Mouse (Mus musculus) heart, embryonic 16.5 days (tissue): ENCODE data around the gene Ankrd65. TPM values are rescaled to one million over a fixed set of nuclear protein-coding genes. Genes with fewer than 3 reads are reported as not detected.

Source experiments
- ATAC-seq: fragments of 200-750 bp; cut with Nextera tagmentation; replicated peaks from 2 replicates; pipeline ENCODE4 v1.8.0; 2017; ENCODE audit warnings: moderate number of reproducible peaks; ENCODE audit not compliant: insufficient read depth, low FRiP score; ENCODE audit errors: extremely low read depth
- H3K27ac ChIP-seq: fragments of 300-500 bp; sonication (generic); 2 replicates; pipeline ENCODE4 v1.5.1; 2014; ENCODE audit warnings: mild to moderate bottlenecking, low read length, control low read depth, moderate library complexity
- H3K27me3 ChIP-seq: fragments of 300-500 bp; sonication (generic); 2 replicates; pipeline ENCODE4 v1.6.1; 2014; ENCODE audit warnings: low read length, mixed read lengths; ENCODE audit not compliant: control insufficient read depth, insufficient read depth
- H3K36me3 ChIP-seq: fragments of 300-500 bp; sonication (generic); 2 replicates; pipeline ENCODE4 v1.6.1; 2014; ENCODE audit not compliant: control insufficient read depth, insufficient read depth
- H3K4me1 ChIP-seq: fragments of 300-500 bp; sonication (generic); 2 replicates; pipeline ENCODE4 v1.6.1; 2014; ENCODE audit warnings: low read length, mixed read lengths; ENCODE audit not compliant: control insufficient read depth, insufficient read depth
- H3K4me2 ChIP-seq: fragments of 300-500 bp; sonication (generic); 2 replicates; pipeline ENCODE4 v1.6.1; 2014; ENCODE audit warnings: low read depth, mild to moderate bottlenecking, control low read depth, low read length
- H3K4me3 ChIP-seq: fragments of 300-500 bp; sonication (generic); 2 replicates; pipeline ENCODE4 v1.5.1; 2014; ENCODE audit warnings: mild to moderate bottlenecking, control low read depth, low read length
- H3K9ac ChIP-seq: fragments of 300-500 bp; sonication (generic); 2 replicates; pipeline ENCODE4 v1.6.1; 2014; ENCODE audit warnings: low read length, control low read depth
- H3K9me3 ChIP-seq: fragments of 300-500 bp; sonication (generic); replicated peaks from 2 replicates; pipeline ENCODE4 v1.6.1; 2016; ENCODE audit warnings: low read length; ENCODE audit not compliant: control insufficient read depth
- WGBS: fragments of 180-500 bp; shearing (Covaris S2); extraction: QIAGEN DNeasy Blood & Tissue Kit; methylation state at CpG from one replicate; pipeline ENCODE4 v1.1.7; 2014; 5-methylcytosine and 5-hydroxymethylcytosine counted together
- polyA plus RNA-seq: library from polyadenylated mRNA; unstranded; fragments of >200 nt; fragmentation: Nextera tagmentation; extraction: Ambion mirVana; gene quantifications from 2 replicates; pipeline ENCODE4 v1.2.1, GENCODE M21; 2015

Ankrd65 gene
- polyA plus RNA-seq, 1 experiment from 2014 or later = not detected

GRCm38 (mm10) chr4:155759862-155760612 is 30.2 kb upstream of the Ankrd65 start:
- peak; percentile 5; the same call in 1 of the 2 replicates for ATAC-seq
- Histone ChIP-seq H3K36me3 (peaks cover 16% of the 10 kb centered on the region), H3K9me3 (no peaks in the 10 kb centered on the region), H3K4me3 (peak overlapping the region; percentile 84), H3K4me2 (peak overlapping the region; percentile 99), H3K4me1 (peaks cover 34% of the 10 kb centered on the region), H3K9ac (peak overlapping the region; percentile 78), H3K27me3 (no peaks in the 10 kb centered on the region), H3K27ac (peak overlapping the region; percentile 88)
- 2% methylated on average over 10 of the region's 10 CpGs for WGBS

- peak within 1 kb of the TSS; percentile 88 for H3K9ac ChIP-seq
- peak; percentile 93 for ATAC-seq
- peaks cover 34% of the 10 kb centered on the region for H3K4me1 ChIP-seq
- no peaks in the 10 kb centered on the region for H3K27me3 ChIP-seq
- H3K9me3 ChIP-seq = no peaks in the 10 kb centered on the region
- peaks cover 9% of the 10 kb centered on the region for H3K36me3 ChIP-seq
- peak within 1 kb of the TSS; percentile 84 for H3K4me3 ChIP-seq
- under 1% methylated on average over 68 of the region's 68 CpGs for WGBS
- peak within 1 kb of the TSS; percentile 99 for H3K4me2 ChIP-seq
- H3K27ac ChIP-seq = peak within 1 kb of the TSS; percentile 88
Observed at GRCm38 (mm10) chr4:155760613-155761355, 29.5 kb upstream of the Ankrd65 start, which contains the start of gene Atad3a. Gene Atad3a, minus strand, starts transcription at chr4:155761093.

- no peaks in the 10 kb centered on the region for H3K9me3 ChIP-seq
- H3K4me2 ChIP-seq = peak overlapping the region; percentile 99
- 2% methylated on average over 28 of the region's 28 CpGs for WGBS
- peak overlapping the region; percentile 88 for H3K9ac ChIP-seq
- H3K4me1 ChIP-seq = peaks cover 31% of the 10 kb centered on the region
- peaks cover 2% of the 10 kb centered on the region for H3K36me3 ChIP-seq
- peak overlapping the region; percentile 84 for H3K4me3 ChIP-seq
- H3K27me3 ChIP-seq = no peaks in the 10 kb centered on the region
- ATAC-seq = no peak
- peak overlapping the region; percentile 54 for H3K27ac ChIP-seq
Observed at GRCm38 (mm10) chr4:155761356-155762099, 28.7 kb upstream of the Ankrd65 start.

- 81% methylated on average over 3 of the region's 3 CpGs for WGBS
- H3K4me3 ChIP-seq = no peak overlapping the region
- no peaks in the 10 kb centered on the region for H3K9me3 ChIP-seq
- no peaks in the 10 kb centered on the region for H3K27me3 ChIP-seq
- no peak overlapping the region for H3K27ac ChIP-seq
- ATAC-seq = no peak
- peaks cover 23% of the 10 kb centered on the region for H3K4me1 ChIP-seq
- H3K4me2 ChIP-seq = no peak overlapping the region; the same call in 1 of the 2 replicates
- no peak overlapping the region for H3K9ac ChIP-seq
- no peaks in the 10 kb centered on the region for H3K36me3 ChIP-seq
Observed at GRCm38 (mm10) chr4:155762357-155762756, 27.9 kb upstream of the Ankrd65 start.

- Histone ChIP-seq H3K4me2 (peak overlapping the region; percentile 92), H3K27me3 (peaks cover 20% of the 10 kb centered on the region), H3K9ac (peak overlapping the region; percentile 85), H3K9me3 (no peaks in the 10 kb centered on the region), H3K4me1 (peaks cover 12% of the 10 kb centered on the region), H3K36me3 (no peaks in the 10 kb centered on the region), H3K27ac (no peak overlapping the region), H3K4me3 (peak overlapping the region; percentile 65)
- WGBS = 56% methylated on average over 5 of the region's 5 CpGs
- no peak for ATAC-seq
Observed at GRCm38 (mm10) chr4:155769496-155769879, 20.8 kb upstream of the Ankrd65 start.

DNA sequence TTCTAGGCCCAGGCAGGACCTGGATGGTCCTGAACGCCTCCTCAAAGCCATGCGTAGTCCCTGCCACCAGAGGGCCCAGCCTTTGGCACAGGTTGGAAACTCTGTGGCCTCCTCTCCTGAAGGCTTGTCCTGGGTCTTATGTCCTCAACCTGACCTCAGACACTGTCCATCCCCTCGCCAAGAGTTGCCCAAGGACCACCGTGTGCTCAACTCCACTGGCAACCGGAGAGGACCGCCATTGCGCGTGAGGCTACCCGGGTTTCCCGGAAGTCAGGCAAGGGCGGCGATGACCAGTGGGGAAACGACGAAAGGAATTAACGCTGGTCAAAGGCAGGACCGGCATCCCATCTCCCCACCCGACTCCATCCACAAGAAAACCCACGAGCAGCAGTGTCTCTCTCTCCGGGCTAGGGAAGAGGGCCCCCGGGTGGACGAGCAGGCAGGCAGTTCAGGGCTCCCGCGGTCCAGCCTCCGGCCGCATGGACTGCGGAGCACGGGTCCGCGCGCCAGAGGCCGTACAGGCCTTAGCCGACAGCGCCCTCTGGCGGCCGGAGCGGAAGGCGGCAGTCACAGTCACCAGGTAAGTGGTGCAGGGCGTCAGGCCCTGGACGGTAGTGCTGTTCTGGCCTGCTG is 20.2 kb upstream of the Ankrd65 start:
- Histone ChIP-seq H3K4me1 (peaks cover 16% of the 10 kb centered on the region), H3K4me2 (peak overlapping the region; percentile 92), H3K36me3 (no peaks in the 10 kb centered on the region), H3K27me3 (peaks cover 22% of the 10 kb centered on the region), H3K9me3 (no peaks in the 10 kb centered on the region), H3K9ac (peak overlapping the region; percentile 85), H3K27ac (peak overlapping the region; percentile 81), H3K4me3 (peak overlapping the region; percentile 65)
- ATAC-seq = peak; percentile 86
- 0% methylated on average over 39 of the region's 39 CpGs for WGBS

DNA sequence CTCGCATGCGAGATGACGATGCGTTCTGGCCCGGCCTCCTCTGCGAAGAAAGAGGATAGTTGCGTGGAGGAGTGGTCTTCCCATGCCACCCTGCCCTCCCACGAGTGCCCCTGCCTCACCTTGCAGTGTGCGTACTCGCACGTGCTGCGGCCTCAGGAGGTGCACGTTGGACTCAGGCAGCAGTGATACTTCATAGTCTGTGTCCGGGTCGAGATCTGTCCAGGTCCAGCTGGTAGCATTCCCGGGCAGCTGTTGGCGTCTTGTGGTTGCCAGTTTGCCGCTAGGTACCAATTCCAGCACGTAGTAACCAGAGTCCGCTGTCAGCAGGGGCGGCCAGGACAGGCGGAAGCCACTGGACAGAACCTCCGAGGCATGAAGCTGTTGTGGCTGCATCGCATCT is 19.6 kb upstream of the Ankrd65 start:
- WGBS = 41% methylated on average over 24 of the region's 24 CpGs
- Histone ChIP-seq H3K4me2 (peak overlapping the region; percentile 92), H3K36me3 (no peaks in the 10 kb centered on the region), H3K4me3 (peak overlapping the region; percentile 65), H3K9ac (peak overlapping the region; percentile 85), H3K9me3 (no peaks in the 10 kb centered on the region), H3K4me1 (peaks cover 22% of the 10 kb centered on the region), H3K27me3 (peaks cover 22% of the 10 kb centered on the region), H3K27ac (no peak overlapping the region)
- ATAC-seq = no peak

DNA sequence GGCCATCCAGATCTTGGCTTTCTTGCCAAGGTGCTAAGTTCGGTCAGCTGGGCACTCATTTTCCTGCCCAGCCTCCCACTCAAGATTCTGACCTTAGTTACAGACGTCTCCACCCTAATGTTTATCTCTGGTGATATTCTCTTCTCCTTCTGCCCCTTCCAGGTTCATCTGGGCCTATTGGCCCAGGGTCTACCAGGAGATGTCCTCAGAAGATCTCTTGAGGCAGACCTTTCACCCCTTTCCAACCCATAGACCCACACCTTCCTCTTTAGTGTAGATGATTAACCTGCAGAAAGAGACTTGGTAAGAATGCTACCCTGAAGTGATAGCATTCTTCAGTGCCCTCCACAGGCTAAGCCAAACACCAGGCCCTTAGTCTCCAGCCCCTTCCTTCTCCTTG is 18.5 kb upstream of the Ankrd65 start:
- no peak overlapping the region for H3K4me3 ChIP-seq
- WGBS = 72% methylated on average over 2 of the region's 2 CpGs
- no peak overlapping the region for H3K4me2 ChIP-seq
- no peak overlapping the region for H3K9ac ChIP-seq
- H3K27me3 ChIP-seq = peaks cover 22% of the 10 kb centered on the region
- no peak overlapping the region for H3K27ac ChIP-seq
- H3K4me1 ChIP-seq = peaks cover 31% of the 10 kb centered on the region
- H3K36me3 ChIP-seq = no peaks in the 10 kb centered on the region
- H3K9me3 ChIP-seq = no peaks in the 10 kb centered on the region
- no peak for ATAC-seq
